Mouse (Mus musculus) left cerebral cortex, adult 2 months (tissue): Measurements from ENCODE around the gene Scaf11. TPM values are rescaled to one million over a fixed set of nuclear protein-coding genes. Genes with fewer than 3 reads are reported as not detected.

Source experiments
- DNase-seq, 2 experiments: peaks; one replicate each; pipeline ENCODE4 v3.0.0; 2021 to 2022; ENCODE audit warnings: low spot score in 2 of 2, mixed read lengths in 1 of 2; ENCODE audit errors: extremely low spot score in 1 of 2
- H3K27ac ChIP-seq: fragments of 200-600 bp; 2 replicates; pipeline ENCODE4 v1.8.1; 2022
- H3K4me3 ChIP-seq: fragments of 200-600 bp; 2 replicates; pipeline ENCODE4 v1.8.1; 2022
- CTCF ChIP-seq: fragments of 200-600 bp; IDR thresholded peaks from 2 replicates; pipeline ENCODE4 v1.8.1; 2022; ENCODE audit warnings: antibody characterized with exemption, mild to moderate bottlenecking, moderate library complexity
- intact Hi-C: fragments of 180-260 bp; cut with DNase I; formaldehyde crosslinking; loops from one replicate; pipeline ENCODE4 v1.15.1; 2025
- total RNA-seq, 2 experiments: library from RNA; stranded (reverse); gene quantifications; 2 replicates each; pipeline ENCODE4 v1.2.3; 2021

Gene Scaf11
- total RNA-seq, 2 experiments from 2014 or later, result 50.7 to 54.5 TPM

- DNase-seq, result no peak
- TF ChIP-seq CTCF, result no peak
- Histone ChIP-seq H3K4me3 (no peak overlapping the region), H3K27ac (no peak overlapping the region)
- intact Hi-C loops, result no loop called here
Observed at GRCm38 (mm10) chr15:96487066-96487698, 26.5 kb upstream of the Scaf11 start.

DNA sequence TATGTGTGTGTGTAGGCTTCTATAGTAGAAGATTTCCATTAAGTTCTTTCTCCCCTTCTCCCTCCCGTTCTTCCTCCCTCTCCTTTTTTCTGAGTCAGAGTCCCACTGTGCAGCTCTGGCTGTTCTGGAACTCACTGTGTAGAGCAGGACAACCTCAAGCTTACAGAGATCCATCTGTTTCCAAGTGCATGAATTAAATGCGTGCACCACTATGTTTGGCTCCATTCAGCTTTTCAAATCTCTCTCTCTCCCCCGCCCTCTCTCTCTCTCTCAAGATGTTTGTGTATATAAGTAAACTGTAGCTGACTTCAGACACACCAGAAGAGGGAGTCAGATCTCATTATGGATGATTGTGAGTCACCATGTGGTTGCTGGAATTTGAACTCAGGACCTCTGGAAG is 20.2 kb upstream of the Scaf11 start:
- DNase-seq, result no peak
- H3K4me3 ChIP-seq, result no peak overlapping the region
- H3K27ac ChIP-seq, result no peak overlapping the region

GRCm38 (mm10) chr15:96478006-96478405 is 17.4 kb upstream of the Scaf11 start:
- DNase-seq, result no peak
- intact Hi-C loops, result no loop called here
- Histone ChIP-seq H3K27ac (no peak overlapping the region), H3K4me3 (no peak overlapping the region)
- TF ChIP-seq CTCF, result no peak

More for the DNA sequence above, 20.2 kb upstream of the Scaf11 start:
- intact Hi-C loops, result no loop called here
- no peak for TF ChIP-seq CTCF

- intact Hi-C loops, result no loop called here
- H3K27ac ChIP-seq, result no peak overlapping the region
- TF ChIP-seq CTCF, result peak; percentile 86
- no peak overlapping the region for H3K4me3 ChIP-seq
- DNase-seq, result peak; percentile 82 to 90
Observed at GRCm38 (mm10) chr15:96476359-96476758, 15.7 kb upstream of the Scaf11 start.

GRCm38 (mm10) chr15:96475571-96475972 is 14.9 kb upstream of the Scaf11 start:
- no peak overlapping the region for H3K4me3 ChIP-seq
- no peak for DNase-seq
- no peak overlapping the region for H3K27ac ChIP-seq
- intact Hi-C loops, result no loop called here
- no peak for TF ChIP-seq CTCF

GRCm38 (mm10) chr15:96474325-96474955 is 13.8 kb upstream of the Scaf11 start:
- no peak for TF ChIP-seq CTCF
- Histone ChIP-seq H3K27ac (no peak overlapping the region), H3K4me3 (no peak overlapping the region)
- intact Hi-C loops, result no loop called here
- DNase-seq, result no peak

GRCm38 (mm10) chr15:96473920-96474319 is 13.3 kb upstream of the Scaf11 start:
- Histone ChIP-seq H3K4me3 (no peak overlapping the region), H3K27ac (no peak overlapping the region)
- no peak for DNase-seq
- no peak for TF ChIP-seq CTCF
- intact Hi-C loops, result no loop called here

GRCm38 (mm10) chr15:96468316-96468715 is 7.7 kb upstream of the Scaf11 start:
- Histone ChIP-seq H3K27ac (no peak overlapping the region), H3K4me3 (no peak overlapping the region)
- DNase-seq, result no peak
- no peak for TF ChIP-seq CTCF
- intact Hi-C loops, result no loop called here

DNA sequence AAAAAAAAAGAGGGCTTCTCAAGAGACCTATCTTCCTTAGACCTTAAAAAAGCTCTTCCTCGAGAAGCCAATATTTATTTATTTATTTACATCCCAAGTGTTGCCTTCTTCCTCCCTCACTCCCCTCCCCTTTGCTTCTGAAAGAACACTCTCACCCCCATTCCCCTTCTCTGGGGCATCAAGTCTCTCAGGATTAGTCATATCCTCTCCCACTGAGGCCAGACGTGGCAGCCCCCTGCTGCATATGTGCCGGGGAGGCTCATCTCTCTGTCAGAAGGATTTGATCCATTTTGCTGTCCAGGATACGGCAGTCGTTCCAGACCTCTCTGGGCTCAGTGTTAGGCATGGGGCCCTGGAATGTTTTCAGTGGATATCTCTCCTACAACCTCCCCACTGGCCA is 7.2 kb upstream of the Scaf11 start:
- DNase-seq, result no peak
- no peak overlapping the region for H3K4me3 ChIP-seq
- no peak for TF ChIP-seq CTCF
- intact Hi-C loops, result no loop called here
- no peak overlapping the region for H3K27ac ChIP-seq

DNA sequence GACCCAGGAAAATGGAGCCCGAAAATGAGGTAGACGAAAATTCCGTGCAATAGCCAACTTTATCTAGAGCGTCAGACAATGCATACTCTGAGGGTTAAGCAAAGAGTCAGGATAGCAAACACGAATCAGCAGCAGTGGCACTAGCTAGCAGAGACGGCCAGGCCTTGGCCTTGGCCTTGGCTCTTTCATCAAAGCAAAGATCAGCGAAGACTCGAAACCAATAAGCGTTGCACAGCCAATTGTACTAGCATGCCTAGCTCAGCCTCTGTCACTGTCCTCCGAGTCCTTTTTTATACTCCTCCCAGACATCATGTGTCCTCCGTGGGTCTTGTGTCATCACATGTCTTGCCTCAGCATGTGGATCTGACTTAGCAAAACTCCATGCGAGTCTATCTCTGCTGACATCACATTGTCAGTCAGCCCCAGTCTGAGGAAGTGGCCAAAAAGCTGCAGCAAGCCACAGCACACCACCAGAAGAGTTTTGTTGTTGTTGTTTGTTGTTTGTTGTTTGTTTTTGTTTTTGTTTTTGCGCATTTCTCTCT is 5.8 kb upstream of the Scaf11 start:
- TF ChIP-seq CTCF, result no peak
- no peak overlapping the region for H3K27ac ChIP-seq
- DNase-seq, result no peak
- intact Hi-C loops, result no loop called here
- no peak overlapping the region for H3K4me3 ChIP-seq

- no peak for DNase-seq
Observed at GRCm38 (mm10) chr15:96465076-96465475, 4.4 kb upstream of the Scaf11 start.

DNA sequence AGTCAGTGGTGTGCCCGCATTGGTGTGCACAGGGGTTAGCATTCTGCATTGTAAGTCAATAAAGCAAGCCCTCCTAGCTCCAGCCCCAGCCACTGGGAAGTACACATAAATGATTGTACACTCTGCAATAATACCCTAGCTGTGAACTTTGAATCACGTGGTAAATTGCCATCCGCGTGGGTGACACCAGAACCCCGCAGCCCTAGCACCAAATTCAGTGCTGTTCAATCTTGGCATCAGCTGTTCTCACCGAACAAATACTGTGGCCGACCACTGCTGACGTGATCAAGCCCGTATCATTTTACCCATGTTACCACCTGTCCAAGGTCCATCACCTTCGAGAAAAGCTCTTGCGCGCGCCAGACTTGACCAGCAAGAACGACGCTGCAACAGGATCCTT is 3.2 kb upstream of the Scaf11 start:
- Histone ChIP-seq H3K27ac (no peak overlapping the region), H3K4me3 (no peak overlapping the region)
- DNase-seq, result no peak
- intact Hi-C loops, result no loop called here
- no peak for TF ChIP-seq CTCF

More at GRCm38 (mm10) chr15:96465076-96465475, 4.4 kb upstream of the Scaf11 start:
- no peak for TF ChIP-seq CTCF
- intact Hi-C loops, result no loop called here
- H3K27ac ChIP-seq, result no peak overlapping the region
- no peak overlapping the region for H3K4me3 ChIP-seq

DNA sequence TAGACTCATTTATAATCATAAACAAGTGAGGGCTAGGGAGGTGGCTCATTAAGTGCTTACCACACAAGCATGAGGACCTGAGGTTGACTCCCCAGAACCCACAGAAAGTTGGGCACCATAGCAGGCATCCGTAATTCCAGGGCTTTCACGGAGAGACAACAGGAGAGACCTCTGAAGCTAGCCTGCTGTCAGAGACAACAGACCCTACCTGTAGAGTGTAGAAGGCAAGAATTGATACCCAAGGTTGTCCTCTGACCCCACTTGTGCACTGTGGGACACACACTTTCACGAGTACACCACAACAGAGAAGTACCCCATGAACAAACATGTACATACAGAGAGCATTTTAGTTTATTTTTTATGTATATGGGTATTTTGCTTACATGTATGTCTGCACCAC is 2.0 kb upstream of the Scaf11 start:
- DNase-seq, result no peak
- no peak overlapping the region for H3K27ac ChIP-seq
- no peak for TF ChIP-seq CTCF
- no peak overlapping the region for H3K4me3 ChIP-seq
- intact Hi-C loops, result no loop called here
